Mouse (Mus musculus): ENCODE data around the gene Atox1. TPM values are rescaled to one million over a fixed set of nuclear protein-coding genes. Genes with fewer than 3 reads are reported as not detected.

The Atox1 gene
- polyA plus RNA-seq, 1 experiment from 2014 or later, result 343 TPM

DNA sequence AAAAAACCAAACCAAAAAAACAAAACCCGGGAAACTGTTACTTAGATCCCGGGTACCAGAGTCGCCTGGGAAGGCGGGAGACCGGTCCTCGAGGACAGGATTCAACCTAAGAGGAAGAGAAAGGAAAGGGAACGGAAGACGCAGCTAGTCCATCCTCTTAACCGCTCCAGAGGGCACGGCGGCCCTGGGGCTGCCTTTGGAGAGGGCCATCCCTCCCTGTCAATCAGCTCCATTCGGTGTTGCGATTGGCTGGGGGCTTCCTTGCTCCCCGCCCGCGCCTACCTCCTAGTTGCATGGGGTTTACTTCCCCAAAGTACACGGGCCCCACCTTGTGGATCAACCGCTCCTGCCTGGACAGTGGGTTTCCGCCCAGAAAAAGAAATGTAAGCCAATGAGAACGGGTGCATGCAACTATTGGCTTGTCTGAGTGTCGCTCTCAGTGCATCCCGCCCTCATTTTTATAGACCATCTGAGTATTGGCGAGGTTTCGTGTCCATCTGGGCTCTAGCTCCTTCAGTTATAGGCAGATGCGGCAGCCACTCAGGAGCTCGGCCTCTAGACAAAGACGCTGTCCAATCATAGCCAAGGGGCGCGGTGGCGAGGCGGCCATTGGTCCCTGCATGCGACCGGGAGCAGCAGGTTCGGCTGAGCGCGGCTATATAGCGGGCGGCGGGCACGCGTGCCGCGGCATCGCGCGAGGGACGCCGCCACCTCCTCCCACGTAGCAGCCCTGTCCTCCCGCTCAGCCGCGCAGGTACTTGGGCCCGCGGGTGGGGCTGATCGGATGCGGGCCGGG lies 8.2 kb upstream of the Atox1 start, which contains the start of gene G3bp1:
Gene G3bp1 (plus strand): TSS at position 638 of the 796 bp plus-strand sequence.
- H3K4me2 ChIP-seq, result peak within 1 kb of the TSS; percentile 95
- H3K27ac ChIP-seq (replicated peaks), result peak within 1 kb of the TSS; percentile 93
- 0% methylated on average over 56 of the region's 57 CpGs for WGBS
- peaks cover 34% of the 10 kb centered on the region for H3K4me1 ChIP-seq (replicated peaks)
- ATAC-seq (ENCODE audit: low read depth), result peak; percentile 98
- H3K27me3 ChIP-seq, result no peaks in the 10 kb centered on the region
- peak within 1 kb of the TSS; percentile 97 for H3K4me3 ChIP-seq
- H3K9ac ChIP-seq, result peak within 1 kb of the TSS; percentile 97
- no peaks in the 10 kb centered on the region for H3K9me3 ChIP-seq
- H3K36me3 ChIP-seq, result peaks cover 13% of the 10 kb centered on the region

DNA sequence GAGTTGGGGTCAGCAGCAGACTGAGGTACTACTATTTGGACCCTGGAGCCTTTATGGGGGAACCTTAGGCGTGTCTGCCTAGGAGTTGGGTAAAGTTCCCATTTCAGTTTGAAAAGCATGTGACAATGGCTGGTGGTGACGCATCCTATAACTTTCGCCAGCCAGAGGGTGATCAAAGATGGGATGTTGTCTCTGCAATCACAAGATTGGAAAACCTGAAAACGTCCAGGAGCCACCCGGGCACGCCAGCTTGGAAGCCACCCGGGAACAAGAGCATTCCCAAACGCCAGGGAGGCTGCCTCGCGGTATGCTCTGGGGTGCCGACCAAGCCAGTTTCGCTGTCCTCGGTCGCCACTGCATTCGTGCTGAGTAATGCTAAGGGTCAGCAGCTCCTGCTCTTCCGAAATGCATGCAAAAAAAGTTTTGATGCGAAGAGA lies 7.6 kb upstream of the Atox1 start:
- H3K4me3 ChIP-seq, result peak overlapping the region; percentile 49
- peaks cover 7% of the 10 kb centered on the region for H3K36me3 ChIP-seq
- 2% methylated on average over 17 of the region's 17 CpGs for WGBS
- H3K27me3 ChIP-seq, result no peaks in the 10 kb centered on the region
- H3K4me1 ChIP-seq (replicated peaks), result peaks cover 31% of the 10 kb centered on the region
- no peaks in the 10 kb centered on the region for H3K9me3 ChIP-seq
- peak overlapping the region; percentile 92 for H3K27ac ChIP-seq (replicated peaks)
- ATAC-seq (ENCODE audit: low read depth), result 0 out of 2 replicates have a peak, but pooled peaks have one; percentile 15
- H3K4me2 ChIP-seq, result peak overlapping the region; percentile 79
- H3K9ac ChIP-seq, result peak overlapping the region; percentile 78

DNA sequence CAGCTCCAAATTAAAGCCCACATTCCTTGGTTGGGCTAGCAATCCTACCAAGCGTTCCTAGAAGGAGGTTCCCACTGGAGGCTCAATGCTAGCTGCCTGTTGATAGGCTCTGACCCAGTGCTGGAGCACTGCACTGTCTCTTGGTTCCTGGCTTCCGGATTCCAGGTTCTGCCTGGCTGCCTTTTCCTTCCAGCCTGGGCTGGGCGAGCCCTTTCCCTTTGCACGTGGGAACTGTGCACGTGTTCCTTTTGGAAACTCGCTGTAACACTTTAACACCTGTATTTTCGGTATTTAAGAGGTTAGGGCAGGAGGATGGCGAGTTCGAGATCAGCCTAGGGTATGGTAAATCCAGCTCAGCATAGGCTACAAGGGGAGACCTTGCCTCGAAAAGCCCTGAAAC lies 7.0 kb upstream of the Atox1 start:
- H3K27ac ChIP-seq (replicated peaks), result peak overlapping the region; percentile 92
- H3K9ac ChIP-seq, result peak overlapping the region; percentile 78
- peaks cover 5% of the 10 kb centered on the region; the same call in 1 of the 2 replicates for H3K36me3 ChIP-seq
- WGBS, result 79% methylated on average over 10 of the region's 10 CpGs
- peak overlapping the region; percentile 79 for H3K4me2 ChIP-seq
- H3K27me3 ChIP-seq, result no peaks in the 10 kb centered on the region
- H3K4me1 ChIP-seq (replicated peaks), result peaks cover 25% of the 10 kb centered on the region
- no peaks in the 10 kb centered on the region for H3K9me3 ChIP-seq
- ATAC-seq (ENCODE audit: low read depth), result no peak
- peak overlapping the region; percentile 49 for H3K4me3 ChIP-seq

DNA sequence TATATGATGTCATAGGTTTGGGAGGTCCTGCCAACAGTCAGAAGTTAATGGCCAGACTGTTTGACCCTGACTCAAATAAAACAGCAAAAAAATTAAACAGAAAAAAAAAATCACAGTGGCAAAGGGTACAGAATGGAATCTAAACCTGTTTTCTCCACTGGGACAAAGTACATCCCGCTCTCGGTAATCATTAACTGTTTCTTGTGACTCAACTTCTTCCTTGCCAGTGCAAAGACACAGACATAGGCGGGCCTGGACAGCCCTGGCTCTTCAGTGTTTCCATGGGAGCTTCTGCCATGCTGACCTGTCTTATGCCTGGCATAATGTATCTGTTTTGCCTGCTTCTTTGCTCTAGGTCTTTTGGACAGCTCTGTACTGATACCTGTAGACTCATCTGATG lies 4.1 kb upstream of the Atox1 start:
- H3K9ac ChIP-seq, result no peak overlapping the region
- H3K36me3 ChIP-seq, result no peaks in the 10 kb centered on the region
- ATAC-seq (ENCODE audit: low read depth), result no peak
- H3K4me2 ChIP-seq, result no peak overlapping the region
- no peaks in the 10 kb centered on the region for H3K9me3 ChIP-seq
- no peaks in the 10 kb centered on the region for H3K27me3 ChIP-seq
- H3K4me3 ChIP-seq, result no peak overlapping the region
- WGBS, result 89% methylated on average over 3 of the region's 3 CpGs
- H3K4me1 ChIP-seq (replicated peaks), result peaks cover 20% of the 10 kb centered on the region
- no peak overlapping the region for H3K27ac ChIP-seq (replicated peaks)

DNA sequence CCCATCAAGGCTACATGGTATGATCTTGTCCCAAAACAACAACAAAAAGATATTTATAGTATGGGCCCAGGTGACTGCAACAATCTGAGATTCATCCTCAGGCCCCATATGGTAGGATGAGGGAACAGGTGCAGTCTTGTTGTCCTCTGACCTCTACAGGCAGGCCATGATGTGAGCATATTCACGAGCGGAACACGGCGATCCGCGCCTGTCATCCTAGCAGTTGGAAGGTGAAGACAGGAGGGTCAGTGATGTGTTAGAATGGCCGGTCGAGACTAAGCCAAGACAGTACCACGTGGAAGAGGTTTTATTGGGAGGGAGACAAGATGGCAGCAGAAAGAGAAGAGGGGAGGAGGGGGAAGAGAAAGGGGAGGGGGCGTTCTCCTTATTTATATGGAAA lies 3.7 kb upstream of the Atox1 start:
- H3K36me3 ChIP-seq, result no peaks in the 10 kb centered on the region
- H3K9ac ChIP-seq, result no peak overlapping the region
- no peak for ATAC-seq (ENCODE audit: low read depth)
- WGBS, result 86% methylated on average over 10 of the region's 10 CpGs
- H3K27ac ChIP-seq (replicated peaks), result no peak overlapping the region
- no peak overlapping the region for H3K4me2 ChIP-seq
- no peak overlapping the region for H3K4me3 ChIP-seq
- no peaks in the 10 kb centered on the region for H3K9me3 ChIP-seq
- H3K27me3 ChIP-seq, result no peaks in the 10 kb centered on the region
- peaks cover 24% of the 10 kb centered on the region for H3K4me1 ChIP-seq (replicated peaks)

DNA sequence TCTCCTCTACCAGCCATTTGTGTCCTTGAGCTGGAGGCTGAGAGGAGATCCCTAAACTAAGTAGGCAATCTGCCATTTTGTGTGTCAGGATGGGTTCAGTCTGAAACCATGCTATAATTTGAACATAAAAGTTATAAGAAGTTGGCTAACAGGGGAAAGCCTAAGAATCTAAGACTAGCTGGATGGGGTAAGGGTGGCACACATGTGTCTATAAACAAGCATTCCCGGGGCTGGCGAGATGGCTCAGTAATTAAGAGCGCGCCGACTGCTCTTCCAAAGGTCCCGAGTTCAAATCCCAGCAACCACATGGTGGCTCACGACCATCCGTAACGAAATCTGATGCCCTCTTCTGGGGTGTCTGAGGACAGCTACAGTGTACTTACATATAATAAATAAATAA lies 1.1 kb upstream of the Atox1 start:
- no peak for ATAC-seq (ENCODE audit: low read depth)
- Histone ChIP-seq H3K36me3 (no peaks in the 10 kb centered on the region), H3K4me3 (no peak overlapping the region), H3K4me2 (no peak overlapping the region), H3K27ac (replicated peaks) (no peak overlapping the region), H3K27me3 (no peaks in the 10 kb centered on the region), H3K9me3 (no peaks in the 10 kb centered on the region), H3K4me1 (replicated peaks) (peaks cover 32% of the 10 kb centered on the region), H3K9ac (no peak overlapping the region)
- 97% methylated on average over 9 of the region's 9 CpGs for WGBS

DNA sequence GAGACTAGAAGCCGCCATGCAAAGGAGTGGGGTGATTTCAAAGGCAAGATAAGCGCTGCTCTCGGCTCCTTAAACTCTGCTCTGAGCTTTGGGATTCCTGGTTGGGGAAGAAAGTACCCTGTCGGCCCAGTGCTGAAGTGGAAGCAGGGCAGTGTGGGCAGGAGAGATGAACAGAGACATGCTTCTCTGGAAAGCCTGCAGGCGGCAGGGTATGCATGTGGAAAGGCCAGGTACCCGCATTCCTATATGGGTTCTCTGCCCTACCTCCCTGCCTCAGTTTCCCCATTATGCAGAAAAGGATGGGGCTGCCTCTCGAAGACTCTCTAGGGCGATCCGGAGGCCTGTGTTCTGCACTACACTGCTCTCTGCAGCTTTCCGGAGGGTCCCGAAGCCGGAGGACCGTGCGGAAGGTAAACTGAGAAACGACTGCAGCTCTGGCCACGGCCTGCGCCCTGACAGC lies 450 bp downstream of the Atox1 start:
- Histone ChIP-seq H3K36me3 (no peaks in the 10 kb centered on the region), H3K9me3 (no peaks in the 10 kb centered on the region), H3K27me3 (no peaks in the 10 kb centered on the region), H3K27ac (replicated peaks) (0 out of 2 replicates have a peak overlapping the region, but pooled peaks have one; percentile 39), H3K4me3 (peak overlapping the region; percentile 70), H3K4me1 (replicated peaks) (peaks cover 36% of the 10 kb centered on the region), H3K9ac (peak overlapping the region; percentile 83), H3K4me2 (peak overlapping the region; percentile 84)
- ATAC-seq (ENCODE audit: low read depth), result peak; percentile 71
- 1% methylated on average over 17 of the region's 17 CpGs for WGBS

DNA sequence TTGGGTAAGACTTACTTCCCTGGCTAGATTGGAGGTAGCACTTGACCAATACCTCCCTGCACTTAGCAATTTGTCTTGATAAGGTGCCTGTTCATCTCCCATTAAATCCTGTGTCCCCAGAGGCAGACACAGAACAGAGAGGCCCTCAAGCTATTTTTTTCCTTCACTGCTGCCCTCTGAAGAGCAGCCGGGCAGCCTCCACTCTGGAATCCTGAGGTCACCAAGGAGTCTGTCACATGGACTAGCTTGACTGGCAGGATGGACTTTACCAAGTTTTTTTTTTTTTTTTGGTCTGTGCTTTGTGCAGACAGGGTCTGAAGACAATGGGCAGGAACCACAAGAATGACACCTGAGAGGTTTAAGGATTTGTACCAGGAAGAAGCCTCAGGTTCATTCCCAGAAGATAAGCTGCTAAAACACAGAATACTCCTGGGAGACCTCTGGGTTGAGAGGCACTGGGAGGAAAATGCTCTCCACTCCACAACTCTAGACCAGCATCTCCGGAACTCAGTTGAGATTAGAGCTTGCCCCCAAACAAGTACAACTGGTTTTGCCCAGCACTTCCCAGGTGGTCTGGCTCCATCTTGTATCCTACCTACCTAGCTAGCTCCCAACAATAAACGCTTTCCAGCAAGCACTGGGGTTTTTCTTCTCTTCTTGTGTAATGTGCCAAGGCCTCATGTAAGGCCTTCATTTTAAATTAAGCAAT lies 1.0 kb downstream of the Atox1 start:
- Histone ChIP-seq H3K4me1 (replicated peaks) (peaks cover 36% of the 10 kb centered on the region), H3K27ac (replicated peaks) (no peak overlapping the region), H3K9ac (peak overlapping the region; percentile 83), H3K27me3 (no peaks in the 10 kb centered on the region), H3K4me2 (peak overlapping the region; percentile 84), H3K9me3 (no peaks in the 10 kb centered on the region), H3K36me3 (no peaks in the 10 kb centered on the region), H3K4me3 (peak overlapping the region; percentile 70)
- ATAC-seq (ENCODE audit: low read depth), result no peak
- WGBS, result 37% methylated on average over 3 of the region's 3 CpGs

DNA sequence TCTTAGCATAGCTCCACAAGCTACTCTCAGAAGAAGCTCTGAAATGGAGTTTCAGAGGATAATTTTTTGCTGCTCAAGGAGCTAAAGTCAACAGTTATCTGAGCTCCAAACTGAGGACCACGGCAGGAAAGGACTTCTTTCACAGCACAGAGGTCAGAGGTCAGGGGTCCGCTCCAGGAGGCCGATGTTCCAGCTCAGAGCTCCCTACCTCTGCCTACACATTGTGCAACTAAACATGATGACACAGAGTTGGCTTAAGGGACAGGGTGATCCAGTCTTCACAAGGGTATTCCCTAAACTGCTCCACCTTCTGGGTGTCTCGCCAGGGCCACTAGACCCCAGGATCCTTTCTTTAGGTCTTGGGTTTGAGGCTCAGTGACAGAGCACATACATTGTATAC lies 2.5 kb downstream of the Atox1 start:
- Histone ChIP-seq H3K4me2 (no peak overlapping the region), H3K36me3 (peaks cover 12% of the 10 kb centered on the region; the same call in 1 of the 2 replicates), H3K4me3 (no peak overlapping the region), H3K9ac (no peak overlapping the region), H3K27ac (replicated peaks) (no peak overlapping the region), H3K27me3 (no peaks in the 10 kb centered on the region), H3K4me1 (replicated peaks) (peaks cover 36% of the 10 kb centered on the region), H3K9me3 (no peaks in the 10 kb centered on the region)
- ATAC-seq (ENCODE audit: low read depth), result no peak
- 64% methylated on average over 4 of the region's 4 CpGs for WGBS

DNA sequence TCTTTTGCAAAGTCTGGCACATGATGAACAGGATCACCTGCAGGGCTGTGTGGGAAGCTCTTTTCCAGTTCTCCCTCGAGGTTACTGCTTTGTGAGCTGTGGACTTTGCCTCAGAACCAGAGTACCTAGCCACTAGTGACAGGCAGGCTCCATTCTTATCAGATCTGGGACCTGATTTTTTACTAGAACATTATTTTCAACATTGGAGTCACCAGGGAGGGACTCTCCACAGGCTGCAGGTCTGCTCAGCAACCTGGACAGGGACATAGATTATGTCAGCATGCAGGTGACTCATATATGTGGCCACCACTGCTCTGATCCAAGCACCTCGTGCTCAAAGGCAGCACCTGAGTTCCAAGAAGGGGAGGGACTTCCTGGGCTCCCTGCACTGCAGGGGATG lies 5.9 kb downstream of the Atox1 start:
- no peak overlapping the region for H3K9ac ChIP-seq
- 73% methylated on average over 2 of the region's 2 CpGs for WGBS
- no peak overlapping the region for H3K4me3 ChIP-seq
- no peak overlapping the region for H3K4me2 ChIP-seq
- H3K36me3 ChIP-seq, result peaks cover 29% of the 10 kb centered on the region
- peaks cover 25% of the 10 kb centered on the region for H3K4me1 ChIP-seq (replicated peaks)
- H3K27ac ChIP-seq (replicated peaks), result no peak overlapping the region
- ATAC-seq (ENCODE audit: low read depth), result no peak
- no peaks in the 10 kb centered on the region for H3K9me3 ChIP-seq
- no peaks in the 10 kb centered on the region for H3K27me3 ChIP-seq

DNA sequence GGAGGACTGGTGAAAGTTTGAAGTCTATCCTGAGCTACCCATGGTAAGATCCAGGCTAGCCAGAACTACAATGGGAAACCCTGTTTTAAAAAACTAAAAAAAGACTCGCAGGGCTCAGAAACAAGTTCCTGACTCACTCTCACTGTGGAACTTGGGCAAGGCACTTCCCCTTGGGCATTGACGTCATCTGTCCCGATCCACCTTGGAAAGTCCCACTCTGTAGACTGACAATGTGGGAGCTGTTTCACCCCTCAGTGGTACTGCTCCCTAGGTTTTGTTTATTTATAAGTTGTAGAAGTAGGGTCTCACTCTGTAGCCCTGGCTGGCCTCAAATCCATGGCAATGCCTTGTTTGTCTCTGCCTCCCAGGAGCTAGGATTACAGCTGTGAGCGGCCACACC lies 7.4 kb downstream of the Atox1 start:
- peaks cover 43% of the 10 kb centered on the region for H3K36me3 ChIP-seq

DNA sequence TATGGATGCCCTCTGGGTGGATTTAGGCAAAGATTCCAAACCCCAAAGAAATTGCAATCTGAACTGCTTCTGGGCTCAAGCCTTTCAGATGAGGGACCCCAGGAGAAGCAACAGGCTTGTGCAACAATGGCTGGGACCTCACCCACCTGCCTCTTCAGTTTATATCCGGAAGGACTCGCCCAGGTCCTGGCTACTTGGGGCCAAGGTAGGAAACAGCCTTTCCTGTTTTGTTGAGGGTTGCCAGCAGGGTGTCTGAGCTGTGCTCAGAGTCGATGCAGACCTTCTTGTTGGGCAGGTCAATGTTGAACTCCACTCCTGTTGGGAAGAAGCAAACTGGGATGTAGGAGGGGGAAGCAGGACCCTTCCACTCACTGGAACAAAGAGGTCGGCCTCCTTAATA lies 10.7 kb downstream of the Atox1 start:
- Histone ChIP-seq H3K27me3 (no peaks in the 10 kb centered on the region), H3K4me1 (replicated peaks) (no peaks in the 10 kb centered on the region), H3K4me3 (no peak overlapping the region), H3K9me3 (no peaks in the 10 kb centered on the region), H3K4me2 (no peak overlapping the region), H3K36me3 (peaks cover 45% of the 10 kb centered on the region), H3K9ac (no peak overlapping the region), H3K27ac (replicated peaks) (no peak overlapping the region)
- ATAC-seq (ENCODE audit: low read depth), result no peak
- 74% methylated on average over 4 of the region's 4 CpGs for WGBS

More for the DNA sequence above, 7.4 kb downstream of the Atox1 start:
- no peak overlapping the region for H3K4me3 ChIP-seq
- no peak for ATAC-seq (ENCODE audit: low read depth)
- H3K9ac ChIP-seq, result no peak overlapping the region
- no peak overlapping the region for H3K27ac ChIP-seq (replicated peaks)
- H3K4me1 ChIP-seq (replicated peaks), result peaks cover 12% of the 10 kb centered on the region; the same call in 1 of the 2 replicates
- no peaks in the 10 kb centered on the region for H3K27me3 ChIP-seq
- no peak overlapping the region for H3K4me2 ChIP-seq
- no peaks in the 10 kb centered on the region for H3K9me3 ChIP-seq
- WGBS, result 90% methylated on average over 4 of the region's 4 CpGs
